Mouse (Mus musculus): Measurements from ENCODE around the gene Cbx8. TPM values are rescaled to one million over a fixed set of nuclear protein-coding genes. Genes with fewer than 3 reads are reported as not detected.
A peak's percentile ranks its signal among the peaks of the same experiment; 100 is the strongest.

The Cbx8 gene
- polyA plus RNA-seq, 1 experiment: 3.9 TPM

- WGBS: 3% methylated on average over 58 of the region's 58 CpGs
- TF ChIP-seq CTCF (IDR thresholded peaks at IDR 0.05; ENCODE audit: insufficient read depth, low read length) (peak; percentile 62), POLR2A (IDR thresholded peaks at IDR 0.05; ENCODE audit: borderline replicate concordance, extremely low read depth, low read depth, low read length) (no peak)
- peak; percentile 85 for DNase-seq
- Histone ChIP-seq H3K4me1 (ENCODE audit: control insufficient read depth, insufficient read depth, low read length) (peaks cover 20% of the 10 kb centered on the region), H3K4me3 (replicated peaks; ENCODE audit: extremely low read depth, low read depth, low read length) (peak overlapping the region; percentile 34)
Observed at GRCm38 (mm10) chr11:119058041-119058995, 17.5 kb upstream of the Cbx8 start.

- no peak for DNase-seq
- TF ChIP-seq CTCF (IDR thresholded peaks at IDR 0.05; ENCODE audit: insufficient read depth, low read length) (no peak), POLR2A (IDR thresholded peaks at IDR 0.05; ENCODE audit: borderline replicate concordance, extremely low read depth, low read depth, low read length) (no peak)
Observed at GRCm38 (mm10) chr11:119057291-119057690, 16.5 kb upstream of the Cbx8 start.

GRCm38 (mm10) chr11:119056301-119057211, 15.8 kb upstream of the Cbx8 start:
- WGBS: under 1% methylated on average over 64 of the region's 65 CpGs
- peak; percentile 77 for DNase-seq
- Histone ChIP-seq H3K4me3 (replicated peaks; ENCODE audit: extremely low read depth, low read depth, low read length) (peak overlapping the region; percentile 79), H3K4me1 (ENCODE audit: control insufficient read depth, insufficient read depth, low read length) (peaks cover 27% of the 10 kb centered on the region)
- TF ChIP-seq CTCF (IDR thresholded peaks at IDR 0.05; ENCODE audit: insufficient read depth, low read length): no peak
- TF ChIP-seq POLR2A (IDR thresholded peaks at IDR 0.05; ENCODE audit: borderline replicate concordance, extremely low read depth, low read depth, low read length): peak; percentile 66; the same call in 1 of the 2 replicates

More at GRCm38 (mm10) chr11:119057291-119057690, 16.5 kb upstream of the Cbx8 start:
- Histone ChIP-seq H3K4me3 (replicated peaks; ENCODE audit: extremely low read depth, low read depth, low read length) (peak overlapping the region; percentile 79), H3K4me1 (ENCODE audit: control insufficient read depth, insufficient read depth, low read length) (peaks cover 27% of the 10 kb centered on the region)
- WGBS: 7% methylated on average over 9 of the region's 9 CpGs

DNA sequence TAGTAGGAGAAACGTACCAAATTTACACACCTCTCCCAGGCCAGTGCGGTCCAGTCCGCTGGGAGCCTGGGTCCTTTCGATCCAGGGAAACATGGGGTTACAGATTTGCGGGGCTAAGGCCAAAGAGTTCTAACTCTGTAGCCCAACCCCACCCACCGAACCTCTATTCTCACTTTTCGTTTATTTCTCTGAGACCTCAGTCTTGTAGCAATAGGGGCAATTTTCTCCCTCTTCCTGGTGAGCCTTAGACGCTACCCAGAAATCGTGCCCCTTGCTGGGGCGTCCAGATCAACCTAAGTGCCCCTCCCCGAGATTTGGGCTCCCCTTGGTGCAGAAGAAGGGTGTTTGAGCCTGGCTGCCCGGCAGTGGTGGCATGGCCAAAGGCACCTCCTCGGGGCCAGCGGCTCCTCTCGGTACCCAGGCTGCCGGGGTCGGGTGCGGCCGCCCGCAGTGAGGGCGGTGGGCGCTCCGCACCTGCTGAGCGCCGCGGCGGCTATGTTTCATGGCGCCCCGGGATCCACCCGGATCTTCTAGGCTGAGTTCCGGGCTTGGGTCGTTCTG, 14.9 kb upstream of the Cbx8 start:
- Histone ChIP-seq H3K4me1 (ENCODE audit: control insufficient read depth, insufficient read depth, low read length) (peaks cover 27% of the 10 kb centered on the region), H3K4me3 (replicated peaks; ENCODE audit: extremely low read depth, low read depth, low read length) (peak overlapping the region; percentile 13)
- 2% methylated on average over 32 of the region's 32 CpGs for WGBS

DNA sequence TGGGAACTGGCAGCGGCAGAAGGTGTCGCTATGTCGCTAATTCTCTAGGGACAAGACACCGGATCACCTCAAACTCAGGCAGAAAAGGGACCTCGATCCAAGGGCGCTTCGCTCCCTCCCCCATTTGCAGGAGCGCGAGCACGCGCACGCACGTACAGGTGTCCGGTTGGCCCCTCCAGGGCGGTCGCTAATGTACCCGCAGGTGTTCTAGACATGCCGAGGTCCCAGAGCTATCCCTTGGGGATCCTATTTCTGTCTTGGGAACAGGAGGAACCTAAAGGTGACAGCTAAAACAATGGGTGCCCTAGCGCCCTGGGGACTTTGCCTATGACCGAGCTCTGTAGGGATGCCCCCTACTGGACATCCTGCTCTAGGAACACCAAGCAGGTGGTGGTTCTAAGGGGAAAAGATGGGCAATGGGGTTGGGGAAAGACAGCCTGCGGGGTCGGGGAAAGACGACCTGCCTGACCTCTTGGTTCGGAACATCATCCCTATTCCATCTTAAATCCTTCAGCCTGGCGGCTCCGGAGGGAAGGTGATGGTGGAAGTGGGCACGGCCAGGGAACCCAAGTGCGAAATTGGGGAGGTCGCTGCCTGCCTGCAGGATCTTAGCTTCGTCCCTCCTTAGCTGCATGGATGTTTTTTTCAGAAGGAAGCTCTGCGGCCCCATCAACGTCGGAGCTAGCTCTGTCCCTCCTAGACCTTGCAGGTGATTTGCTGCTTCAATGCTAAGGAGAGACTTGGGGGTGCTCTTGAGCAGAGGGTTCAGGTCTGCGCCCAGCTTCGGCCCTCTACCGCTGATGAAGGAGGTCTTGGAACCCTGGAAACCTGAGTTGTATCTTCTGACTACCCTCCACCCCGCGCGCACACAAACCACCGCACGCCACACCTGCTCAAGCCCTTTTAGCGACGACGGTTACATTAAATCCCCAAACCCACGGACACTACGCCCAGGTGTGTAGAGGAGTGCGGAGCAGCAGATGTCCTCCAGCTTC, 13.9 kb upstream of the Cbx8 start:
- WGBS: 4% methylated on average over 47 of the region's 47 CpGs
- TF ChIP-seq POLR2A (IDR thresholded peaks at IDR 0.05; ENCODE audit: borderline replicate concordance, extremely low read depth, low read depth, low read length) (no peak), CTCF (IDR thresholded peaks at IDR 0.05; ENCODE audit: insufficient read depth, low read length) (peak; percentile 36)
- Histone ChIP-seq H3K4me1 (ENCODE audit: control insufficient read depth, insufficient read depth, low read length) (peaks cover 27% of the 10 kb centered on the region), H3K4me3 (replicated peaks; ENCODE audit: extremely low read depth, low read depth, low read length) (no peak overlapping the region)
- DNase-seq: no peak

More for the DNA sequence above, 14.9 kb upstream of the Cbx8 start:
- TF ChIP-seq CTCF (IDR thresholded peaks at IDR 0.05; ENCODE audit: insufficient read depth, low read length): no peak
- TF ChIP-seq POLR2A (IDR thresholded peaks at IDR 0.05; ENCODE audit: borderline replicate concordance, extremely low read depth, low read depth, low read length): no peak
- no peak for DNase-seq

DNA sequence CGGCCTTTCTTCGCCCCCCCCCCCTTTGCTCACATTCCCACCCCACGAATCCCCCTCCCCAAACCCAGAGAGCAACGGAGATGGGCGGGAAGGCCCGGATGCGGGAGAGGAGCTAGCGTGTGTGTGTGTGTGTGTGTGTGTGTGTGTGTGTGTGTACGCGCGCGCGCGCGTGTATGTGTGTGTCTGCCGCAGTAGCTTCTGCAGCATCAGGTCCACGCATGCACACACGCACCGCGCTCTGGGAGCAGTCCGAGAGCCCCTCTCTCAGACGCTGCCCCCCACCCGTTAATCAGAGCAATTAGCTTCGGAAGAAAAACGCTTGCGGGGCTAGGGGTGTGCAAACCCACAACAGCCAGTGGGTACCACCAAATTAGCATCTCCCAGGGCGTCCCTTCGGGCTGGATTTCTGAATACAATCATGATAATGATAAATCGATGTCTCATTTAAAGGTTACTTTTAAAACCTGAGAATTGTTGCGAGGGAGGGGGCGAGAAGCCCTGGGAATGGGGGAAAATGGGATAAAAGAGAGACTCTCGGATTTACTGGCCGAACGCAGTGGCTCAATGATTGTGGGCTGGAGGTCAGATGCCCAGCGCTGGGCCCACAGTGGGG, 13.1 kb upstream of the Cbx8 start:
- no peak for DNase-seq
- H3K4me1 ChIP-seq (ENCODE audit: control insufficient read depth, insufficient read depth, low read length): peaks cover 24% of the 10 kb centered on the region

DNA sequence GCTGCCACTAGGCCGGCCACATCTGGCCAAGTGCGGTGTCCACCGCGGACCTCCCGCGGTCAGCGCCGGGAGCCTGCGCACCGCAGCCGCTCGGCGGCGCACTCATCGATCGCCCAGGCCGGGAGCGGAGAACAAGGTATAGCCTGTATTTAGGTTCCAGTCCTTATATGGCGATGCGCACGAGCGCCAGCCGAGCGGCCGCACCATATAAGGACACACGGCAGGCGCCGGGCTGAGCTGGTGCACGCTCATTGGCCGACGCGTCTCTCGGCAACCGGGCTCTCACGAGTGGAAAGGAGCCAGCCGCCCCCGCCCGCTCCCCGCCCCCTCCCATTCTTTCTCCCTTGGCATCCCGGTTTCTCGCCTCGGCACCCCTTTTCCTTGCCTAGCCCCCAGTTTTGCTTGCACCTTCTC, 12.5 kb upstream of the Cbx8 start:
- H3K4me3 ChIP-seq (replicated peaks; ENCODE audit: extremely low read depth, low read depth, low read length): peak overlapping the region; percentile 6
- no peak for DNase-seq
- TF ChIP-seq CTCF (IDR thresholded peaks at IDR 0.05; ENCODE audit: insufficient read depth, low read length) (no peak), POLR2A (IDR thresholded peaks at IDR 0.05; ENCODE audit: borderline replicate concordance, extremely low read depth, low read depth, low read length) (no peak)
- under 1% methylated on average over 42 of the region's 42 CpGs for WGBS
- peaks cover 18% of the 10 kb centered on the region for H3K4me1 ChIP-seq (ENCODE audit: control insufficient read depth, insufficient read depth, low read length)

More for the DNA sequence above, 13.1 kb upstream of the Cbx8 start:
- WGBS: 1% methylated on average over 28 of the region's 35 CpGs
- no peak for TF ChIP-seq POLR2A (IDR thresholded peaks at IDR 0.05; ENCODE audit: borderline replicate concordance, extremely low read depth, low read depth, low read length)
- no peak for TF ChIP-seq CTCF (IDR thresholded peaks at IDR 0.05; ENCODE audit: insufficient read depth, low read length)
- H3K4me3 ChIP-seq (replicated peaks; ENCODE audit: extremely low read depth, low read depth, low read length): no peak overlapping the region
